Mouse (Mus musculus): Measurements from ENCODE around the gene Mpc2. TPM values are rescaled to one million over a fixed set of nuclear protein-coding genes. Genes with fewer than 3 reads are reported as not detected.

Gene Mpc2
- polyA plus RNA-seq, 1 experiment from 2014 or later = 371 TPM

GRCm38 (mm10) chr1:165460801-165461377 lies 452 bp downstream of the Mpc2 start:
- peak overlapping the region; percentile 91 for H3K9ac ChIP-seq
- H3K36me3 ChIP-seq = no peaks in the 10 kb centered on the region
- peak overlapping the region; percentile 95 for H3K27ac ChIP-seq
- no peaks in the 10 kb centered on the region for H3K9me3 ChIP-seq (replicated peaks)
- H3K4me1 ChIP-seq (replicated peaks) = peaks cover 11% of the 10 kb centered on the region
- WGBS = under 1% methylated on average over 41 of the region's 41 CpGs
- H3K4me3 ChIP-seq = peak overlapping the region; percentile 96
- ATAC-seq (replicated peaks; ENCODE audit: insufficient number of reproducible peaks, insufficient read depth, low FRiP score, low read depth) = peak; percentile 97
- H3K27me3 ChIP-seq = no peaks in the 10 kb centered on the region
- peak overlapping the region; percentile 82 for H3K4me2 ChIP-seq

DNA sequence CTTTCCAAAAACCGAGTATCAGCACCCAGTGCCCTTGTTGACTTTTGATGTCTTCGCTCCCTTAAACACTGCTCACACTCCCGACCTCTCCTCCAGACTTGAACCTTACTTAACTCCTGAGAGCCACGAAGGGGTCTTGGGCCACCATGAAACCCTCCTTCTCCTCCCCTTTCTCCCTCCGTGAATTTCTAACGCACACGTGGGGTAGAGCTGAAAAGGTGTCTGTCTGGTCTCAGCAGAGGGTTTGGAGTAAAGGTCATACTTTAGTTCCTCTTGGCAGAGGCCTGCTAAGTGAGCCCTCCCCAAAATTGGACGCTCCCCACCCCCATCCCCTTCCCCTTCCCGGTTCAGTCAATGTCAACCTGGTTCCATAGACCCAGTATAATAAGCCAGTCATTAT lies 1.2 kb downstream of the Mpc2 start:
- Histone ChIP-seq H3K4me3 (peak overlapping the region; percentile 96), H3K9me3 (replicated peaks) (no peaks in the 10 kb centered on the region), H3K27me3 (no peaks in the 10 kb centered on the region), H3K36me3 (no peaks in the 10 kb centered on the region), H3K4me1 (replicated peaks) (peaks cover 11% of the 10 kb centered on the region), H3K4me2 (peak overlapping the region; percentile 64), H3K9ac (peak overlapping the region; percentile 74), H3K27ac (peak overlapping the region; percentile 94)
- WGBS = 2% methylated on average over 9 of the region's 9 CpGs
- ATAC-seq (replicated peaks; ENCODE audit: insufficient number of reproducible peaks, insufficient read depth, low FRiP score, low read depth) = no peak

DNA sequence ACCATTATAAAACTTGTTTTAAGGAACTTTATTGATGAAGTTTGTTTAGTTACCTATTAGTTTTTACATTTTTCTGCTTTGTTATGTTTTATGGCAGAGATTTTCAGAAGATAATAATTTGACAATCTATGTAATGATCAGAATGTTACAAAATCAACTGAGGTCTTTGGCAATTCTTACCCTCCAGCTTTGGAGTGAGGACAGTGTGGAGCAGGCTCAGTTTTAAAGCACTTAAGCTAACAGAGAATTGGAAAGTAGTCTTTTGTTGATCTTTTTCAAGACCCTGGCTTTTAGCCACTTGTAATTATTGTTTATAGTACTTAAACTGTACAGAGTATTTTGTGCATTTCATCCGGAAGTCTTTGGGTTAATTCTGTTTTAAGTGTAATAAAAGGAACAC lies 2.4 kb downstream of the Mpc2 start:
- Histone ChIP-seq H3K4me2 (peak overlapping the region; percentile 48), H3K4me1 (replicated peaks) (peaks cover 11% of the 10 kb centered on the region), H3K9ac (no peak overlapping the region), H3K27ac (no peak overlapping the region), H3K27me3 (no peaks in the 10 kb centered on the region), H3K9me3 (replicated peaks) (no peaks in the 10 kb centered on the region), H3K4me3 (no peak overlapping the region), H3K36me3 (no peaks in the 10 kb centered on the region)
- WGBS = 90% methylated on average over 1 of the region's 1 CpGs
- ATAC-seq (replicated peaks; ENCODE audit: insufficient number of reproducible peaks, insufficient read depth, low FRiP score, low read depth) = no peak

DNA sequence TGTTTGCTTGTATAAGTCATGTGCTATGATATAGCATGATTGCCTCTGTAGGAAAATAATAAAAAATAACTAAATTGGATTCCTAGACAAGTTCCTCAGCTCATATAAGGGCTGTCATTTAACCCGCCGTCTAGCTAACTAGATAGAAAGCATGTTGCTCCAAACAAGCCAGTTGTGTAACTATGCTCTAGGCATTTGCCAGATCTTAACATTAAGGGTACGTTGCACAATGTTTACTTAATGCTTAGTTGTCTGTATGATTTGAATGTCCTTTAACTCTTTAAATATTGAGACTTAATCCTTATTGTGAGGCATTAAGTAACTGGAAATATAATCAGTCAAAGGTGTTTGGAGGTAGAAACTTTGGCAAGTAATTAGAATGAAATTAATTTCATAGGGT lies 4.1 kb downstream of the Mpc2 start:
- Histone ChIP-seq H3K9ac (no peak overlapping the region), H3K27me3 (no peaks in the 10 kb centered on the region)
- WGBS = 89% methylated on average over 3 of the region's 3 CpGs

DNA sequence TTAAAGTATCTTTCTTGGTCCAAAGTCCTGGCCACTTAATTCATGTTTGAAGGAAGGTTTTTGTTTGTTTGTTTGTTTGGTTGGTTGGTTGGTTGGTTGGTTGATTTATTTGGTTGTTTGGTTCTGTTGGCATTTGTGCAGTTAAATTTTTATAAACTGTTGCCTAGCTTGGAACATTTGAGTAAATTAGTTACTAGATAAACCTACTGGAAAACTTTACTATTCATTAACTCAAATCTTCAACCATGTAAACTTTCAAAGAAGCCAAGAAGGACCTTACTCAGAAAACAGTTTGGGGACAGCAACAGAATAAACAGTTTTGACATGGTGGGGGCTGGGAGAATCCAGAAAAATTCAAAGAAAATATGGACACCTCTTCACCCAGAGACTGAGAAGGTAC lies 8.5 kb downstream of the Mpc2 start:
- Histone ChIP-seq H3K9me3 (replicated peaks) (no peaks in the 10 kb centered on the region), H3K27ac (no peak overlapping the region), H3K27me3 (no peaks in the 10 kb centered on the region), H3K36me3 (no peaks in the 10 kb centered on the region), H3K4me2 (no peak overlapping the region), H3K4me3 (no peak overlapping the region), H3K4me1 (replicated peaks) (peaks cover 5% of the 10 kb centered on the region; the same call in 1 of the 2 replicates), H3K9ac (no peak overlapping the region)
- no peak for ATAC-seq (replicated peaks; ENCODE audit: insufficient number of reproducible peaks, insufficient read depth, low FRiP score, low read depth)

More for the DNA sequence above, 4.1 kb downstream of the Mpc2 start:
- H3K4me1 ChIP-seq (replicated peaks) = peaks cover 8% of the 10 kb centered on the region; the same call in 1 of the 2 replicates
- H3K4me2 ChIP-seq = no peak overlapping the region
- no peak for ATAC-seq (replicated peaks; ENCODE audit: insufficient number of reproducible peaks, insufficient read depth, low FRiP score, low read depth)
- H3K9me3 ChIP-seq (replicated peaks) = no peaks in the 10 kb centered on the region
- no peak overlapping the region for H3K27ac ChIP-seq
- no peak overlapping the region for H3K4me3 ChIP-seq
- H3K36me3 ChIP-seq = no peaks in the 10 kb centered on the region

DNA sequence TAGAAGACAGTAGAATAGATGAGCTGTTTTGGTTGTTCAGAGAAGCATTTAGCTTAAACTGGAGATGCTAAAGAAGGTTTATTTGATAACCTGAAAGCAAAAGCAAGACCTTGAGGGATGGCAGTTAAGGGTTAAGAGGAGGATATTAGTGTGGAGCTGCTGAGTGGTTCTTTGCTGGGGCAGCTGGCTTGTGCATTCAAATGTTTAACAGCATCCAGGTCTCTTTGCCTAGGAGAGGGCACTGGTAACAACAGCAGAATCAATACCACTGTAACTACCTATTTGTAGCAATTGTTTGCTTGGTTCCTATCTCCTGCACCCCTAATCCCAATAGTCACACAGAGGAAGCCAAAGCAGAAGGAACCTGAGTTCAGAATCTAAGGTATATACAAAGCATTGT lies 9.3 kb downstream of the Mpc2 start:
- H3K36me3 ChIP-seq = no peaks in the 10 kb centered on the region
- no peaks in the 10 kb centered on the region for H3K9me3 ChIP-seq (replicated peaks)
- H3K9ac ChIP-seq = no peak overlapping the region
- H3K4me3 ChIP-seq = no peak overlapping the region
- H3K4me1 ChIP-seq (replicated peaks) = peaks cover 5% of the 10 kb centered on the region; the same call in 1 of the 2 replicates
- H3K27me3 ChIP-seq = no peaks in the 10 kb centered on the region
- H3K27ac ChIP-seq = no peak overlapping the region
- no peak for ATAC-seq (replicated peaks; ENCODE audit: insufficient number of reproducible peaks, insufficient read depth, low FRiP score, low read depth)
- no peak overlapping the region for H3K4me2 ChIP-seq

GRCm38 (mm10) chr1:165471490-165471889 lies 11.1 kb downstream of the Mpc2 start:
- Histone ChIP-seq H3K4me3 (no peak overlapping the region), H3K4me1 (replicated peaks) (peaks cover 5% of the 10 kb centered on the region; the same call in 1 of the 2 replicates), H3K27me3 (no peaks in the 10 kb centered on the region), H3K4me2 (no peak overlapping the region), H3K36me3 (no peaks in the 10 kb centered on the region), H3K27ac (no peak overlapping the region), H3K9me3 (replicated peaks) (no peaks in the 10 kb centered on the region), H3K9ac (no peak overlapping the region)
- 61% methylated on average over 1 of the region's 1 CpGs for WGBS
- no peak for ATAC-seq (replicated peaks; ENCODE audit: insufficient number of reproducible peaks, insufficient read depth, low FRiP score, low read depth)

GRCm38 (mm10) chr1:165484688-165485233 lies 24.3 kb downstream of the Mpc2 start, which contains the start of gene Adcy10:
TSS of gene Adcy10 (plus strand) at chr1:165485183.
- no peak within 1 kb of the TSS for H3K4me2 ChIP-seq
- no peak within 1 kb of the TSS for H3K4me3 ChIP-seq
- no peak within 1 kb of the TSS for H3K27ac ChIP-seq
- WGBS = 86% methylated on average over 8 of the region's 8 CpGs
- peaks cover 27% of the 10 kb centered on the region for H3K36me3 ChIP-seq
- no peak for ATAC-seq (replicated peaks; ENCODE audit: insufficient number of reproducible peaks, insufficient read depth, low FRiP score, low read depth)
- H3K27me3 ChIP-seq = no peaks in the 10 kb centered on the region
- no peaks in the 10 kb centered on the region for H3K9me3 ChIP-seq (replicated peaks)
- H3K4me1 ChIP-seq (replicated peaks) = no peaks in the 10 kb centered on the region
- no peak within 1 kb of the TSS for H3K9ac ChIP-seq

GRCm38 (mm10) chr1:165486108-165486507 lies 25.7 kb downstream of the Mpc2 start:
- H3K4me2 ChIP-seq = no peak overlapping the region
- no peaks in the 10 kb centered on the region for H3K4me1 ChIP-seq (replicated peaks)
- H3K4me3 ChIP-seq = no peak overlapping the region
- 76% methylated on average over 2 of the region's 2 CpGs for WGBS
- no peak for ATAC-seq (replicated peaks; ENCODE audit: insufficient number of reproducible peaks, insufficient read depth, low FRiP score, low read depth)
- no peaks in the 10 kb centered on the region for H3K27me3 ChIP-seq
- peaks cover 14% of the 10 kb centered on the region for H3K36me3 ChIP-seq
- no peaks in the 10 kb centered on the region for H3K9me3 ChIP-seq (replicated peaks)
- no peak overlapping the region for H3K9ac ChIP-seq
- H3K27ac ChIP-seq = no peak overlapping the region

- Histone ChIP-seq H3K36me3 (no peaks in the 10 kb centered on the region), H3K9me3 (replicated peaks) (no peaks in the 10 kb centered on the region), H3K27ac (no peak overlapping the region), H3K27me3 (no peaks in the 10 kb centered on the region), H3K9ac (no peak overlapping the region), H3K4me1 (replicated peaks) (no peaks in the 10 kb centered on the region), H3K4me2 (no peak overlapping the region), H3K4me3 (no peak overlapping the region)
- WGBS = 83% methylated on average over 4 of the region's 4 CpGs
- no peak for ATAC-seq (replicated peaks; ENCODE audit: insufficient number of reproducible peaks, insufficient read depth, low FRiP score, low read depth)
Observed at GRCm38 (mm10) chr1:165489197-165489596, 28.8 kb downstream of the Mpc2 start.

DNA sequence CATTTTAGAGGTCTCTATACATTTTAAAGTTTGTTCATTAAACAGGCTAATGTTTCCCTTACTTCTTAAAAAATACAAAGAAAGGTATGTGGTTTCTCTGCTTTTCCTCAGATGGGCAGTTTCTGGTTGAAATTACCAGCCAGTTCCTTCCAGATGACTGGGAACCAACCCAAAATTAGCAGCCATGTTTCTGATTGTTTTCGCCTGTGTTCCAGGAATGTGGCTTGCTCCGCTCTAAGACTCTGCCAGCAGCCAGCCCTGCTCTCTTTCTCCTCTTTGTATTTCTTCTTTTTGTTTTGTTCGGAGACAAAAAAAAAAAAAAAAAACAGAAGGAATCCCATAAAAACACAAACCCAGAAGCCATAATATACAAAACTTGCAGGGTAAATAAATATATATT lies 38.4 kb downstream of the Mpc2 start:
- Histone ChIP-seq H3K4me1 (replicated peaks) (peaks cover 6% of the 10 kb centered on the region; the same call in 1 of the 2 replicates), H3K9me3 (replicated peaks) (no peaks in the 10 kb centered on the region), H3K27me3 (no peaks in the 10 kb centered on the region), H3K4me2 (no peak overlapping the region), H3K27ac (no peak overlapping the region), H3K9ac (no peak overlapping the region), H3K36me3 (no peaks in the 10 kb centered on the region), H3K4me3 (no peak overlapping the region)
- ATAC-seq (replicated peaks; ENCODE audit: insufficient number of reproducible peaks, insufficient read depth, low FRiP score, low read depth) = no peak
- 45% methylated on average over 3 of the region's 3 CpGs for WGBS
